Mouse (Mus musculus): ENCODE results near the gene Slc35e4.

The Slc35e4 gene

GRCm38 (mm10) chr11:3864343-3864742 lies 50.1 kb downstream of the Slc35e4 start:
- no peak for DNase-seq (ENCODE audit: low read depth, low spot score)

- peak; percentile 69 for DNase-seq (ENCODE audit: low read depth, low spot score)
Measured at GRCm38 (mm10) chr11:3863454-3864112, 50.9 kb downstream of the Slc35e4 start, which contains the start of gene Osbp2. Gene Osbp2, minus strand, starts transcription at chr11:3863903.

GRCm38 (mm10) chr11:3862661-3863453 lies 51.6 kb downstream of the Slc35e4 start:
- no peak for DNase-seq (ENCODE audit: low read depth, low spot score)

- no peak for DNase-seq (ENCODE audit: low read depth, low spot score)
Measured at GRCm38 (mm10) chr11:3860361-3860760, 54.1 kb downstream of the Slc35e4 start.

- DNase-seq (ENCODE audit: low read depth, low spot score): no peak
Measured at GRCm38 (mm10) chr11:3859778-3860177, 54.7 kb downstream of the Slc35e4 start.

- DNase-seq (ENCODE audit: low read depth, low spot score): no peak
Measured at GRCm38 (mm10) chr11:3857902-3858301, 56.6 kb downstream of the Slc35e4 start.
